Comparison of ENCODE assay signal across 25 mouse cellular contexts in the genomic region with DNA sequence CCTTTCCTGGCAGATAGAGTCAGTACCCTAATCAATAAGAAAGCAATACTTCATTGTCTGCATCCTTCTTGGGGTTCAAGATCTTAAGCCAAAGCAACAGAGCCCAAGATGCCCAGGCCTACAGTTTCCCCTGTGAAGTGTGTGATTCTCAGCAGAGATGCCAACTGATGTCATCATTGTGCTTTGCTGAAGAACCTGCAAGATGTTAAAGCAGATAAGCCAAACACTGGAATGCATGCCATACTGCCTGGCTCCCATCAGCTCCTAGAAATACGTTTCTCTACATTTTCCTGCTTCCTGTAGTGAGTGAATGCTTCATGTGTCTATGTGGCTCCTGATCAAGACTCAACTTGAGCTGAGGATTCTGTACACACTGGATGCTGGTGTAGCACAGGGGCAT.
"Had no signal": no experiment of that assay in that cellular context is flagged by ENCODE, and none has a peak within 500 bp of the region (broad histone marks: within the 10 kb centered on the region; RNA-seq: fewer than 3 reads in every experiment).

No protein-coding gene starts in this region.

- H3K4me2 ChIP-seq: kidney, embryonic 15.5 days; limb, embryonic 13.5 days; liver, embryonic 12.5 days; liver, embryonic 15.5 days; lung, embryonic 15.5 days; midbrain, embryonic 13.5 days; neural tube, embryonic 12.5 days; neural tube, embryonic 15.5 days; stomach, embryonic 15.5 days had no signal

- H3K4me3 ChIP-seq: kidney, embryonic 15.5 days; limb, embryonic 10.5 days; limb, embryonic 13.5 days; liver, embryonic 12.5 days; liver, embryonic 15.5 days; lung, embryonic 15.5 days; megakaryocyte, embryonic 14.5 days; midbrain, embryonic 10.5 days; midbrain, embryonic 13.5 days; neural tube, embryonic 12.5 days; neural tube, embryonic 15.5 days; stomach, embryonic 15.5 days had no signal

- H3K36me3 ChIP-seq: kidney, embryonic 15.5 days; limb, embryonic 10.5 days; limb, embryonic 13.5 days; liver, embryonic 12.5 days; liver, embryonic 15.5 days; lung, embryonic 15.5 days; midbrain, embryonic 10.5 days; midbrain, embryonic 13.5 days; neural tube, embryonic 12.5 days; neural tube, embryonic 15.5 days; stomach, embryonic 15.5 days had no signal

- H3K9me3 ChIP-seq: kidney, embryonic 15.5 days; limb, embryonic 10.5 days; limb, embryonic 13.5 days; liver, embryonic 12.5 days; liver, embryonic 15.5 days; lung, embryonic 15.5 days; megakaryocyte, embryonic 14.5 days; midbrain, embryonic 10.5 days; midbrain, embryonic 13.5 days; neural tube, embryonic 12.5 days; neural tube, embryonic 15.5 days; stomach, embryonic 15.5 days had no signal

- H3K27me3 ChIP-seq: kidney, embryonic 15.5 days; limb, embryonic 13.5 days; liver, embryonic 12.5 days; liver, embryonic 15.5 days; lung, embryonic 15.5 days; megakaryocyte, embryonic 14.5 days; midbrain, embryonic 13.5 days; neural tube, embryonic 12.5 days; neural tube, embryonic 15.5 days; stomach, embryonic 15.5 days had no signal

- DNase-seq: kidney, adult 8-10 months; kidney, postnatal 10 days; kidney, postnatal 36 days; liver; lung, adult 18-20 months; lung, postnatal 10 days; lung, postnatal 36 days; right cerebral cortex, postnatal 25 days; spleen, adult 18-20 months; thymus, adult 2 months; thymus, postnatal 14 days; thymus, postnatal 4 days had no signal

- H3K27ac ChIP-seq: kidney, embryonic 15.5 days; limb, embryonic 10.5 days; limb, embryonic 13.5 days; liver, embryonic 12.5 days; liver, embryonic 15.5 days; midbrain, embryonic 10.5 days; midbrain, embryonic 13.5 days; neural tube, embryonic 12.5 days; neural tube, embryonic 15.5 days; stomach, embryonic 15.5 days had no signal

- ATAC-seq: intestine, embryonic 16.5 days; liver, embryonic 12.5 days; midbrain, embryonic 13.5 days had no signal

- H3K9ac ChIP-seq: kidney, embryonic 15.5 days; limb, embryonic 13.5 days; liver, embryonic 12.5 days; liver, embryonic 15.5 days; lung, embryonic 15.5 days; midbrain, embryonic 13.5 days; neural tube, embryonic 12.5 days; neural tube, embryonic 15.5 days; stomach, embryonic 15.5 days had no signal

- H3K4me1 ChIP-seq: liver, embryonic 12.5 days; liver, embryonic 15.5 days; lung, embryonic 15.5 days; megakaryocyte, embryonic 14.5 days; stomach, embryonic 15.5 days had no signal
